Mouse (Mus musculus) cerebellum, postnatal 25 days (tissue): ENCODE measurements around the gene Sirt4.

Source experiments
- DNase-seq, 2 experiments: peaks; one replicate each; pipeline ENCODE4 v3.0.0; 2021; ENCODE audit warnings: mixed read lengths in 2 of 2

The Sirt4 gene

DNA sequence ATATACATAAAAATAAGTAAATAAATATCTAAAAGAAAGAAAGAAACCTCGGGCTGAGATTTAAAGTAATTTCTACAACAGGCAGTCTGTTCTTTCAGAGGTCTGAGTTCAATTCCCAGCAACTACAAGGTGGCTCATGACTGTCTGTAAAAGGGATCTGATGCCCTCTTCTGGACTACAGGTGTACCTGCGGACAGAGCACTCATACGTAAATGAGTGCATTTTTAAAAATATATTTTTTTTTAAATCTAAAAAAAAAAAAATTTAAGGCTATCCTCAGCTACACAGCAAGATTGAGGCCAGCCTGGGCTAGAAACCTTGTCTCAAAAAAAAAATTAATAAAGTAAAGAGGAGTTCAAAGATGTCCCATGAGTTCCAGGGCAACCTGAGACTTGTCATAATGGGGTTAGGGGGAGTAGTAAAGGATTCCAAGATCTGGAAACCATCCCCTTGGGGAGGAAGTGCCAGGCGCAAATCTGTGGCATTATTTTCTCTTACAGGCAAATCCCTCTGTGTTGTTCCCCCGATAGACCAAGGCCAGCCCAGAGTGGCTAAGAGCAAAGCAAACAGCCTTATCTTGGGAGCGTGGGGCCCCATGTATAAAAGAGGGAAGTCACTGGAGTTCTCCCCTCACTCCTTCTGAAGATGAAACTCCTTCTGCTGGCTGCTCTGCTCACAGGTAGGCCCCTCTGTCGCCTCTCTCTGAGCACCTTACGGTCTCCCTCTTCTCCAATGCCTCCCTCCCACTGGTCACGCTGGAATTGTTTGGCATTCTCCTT, 18.7 kb downstream of the Sirt4 start, which contains the start of gene Pla2g1b:
Gene Pla2g1b, plus strand, starts transcription at position 621 of the 779 bp plus-strand sequence.
- no peak for DNase-seq

DNA sequence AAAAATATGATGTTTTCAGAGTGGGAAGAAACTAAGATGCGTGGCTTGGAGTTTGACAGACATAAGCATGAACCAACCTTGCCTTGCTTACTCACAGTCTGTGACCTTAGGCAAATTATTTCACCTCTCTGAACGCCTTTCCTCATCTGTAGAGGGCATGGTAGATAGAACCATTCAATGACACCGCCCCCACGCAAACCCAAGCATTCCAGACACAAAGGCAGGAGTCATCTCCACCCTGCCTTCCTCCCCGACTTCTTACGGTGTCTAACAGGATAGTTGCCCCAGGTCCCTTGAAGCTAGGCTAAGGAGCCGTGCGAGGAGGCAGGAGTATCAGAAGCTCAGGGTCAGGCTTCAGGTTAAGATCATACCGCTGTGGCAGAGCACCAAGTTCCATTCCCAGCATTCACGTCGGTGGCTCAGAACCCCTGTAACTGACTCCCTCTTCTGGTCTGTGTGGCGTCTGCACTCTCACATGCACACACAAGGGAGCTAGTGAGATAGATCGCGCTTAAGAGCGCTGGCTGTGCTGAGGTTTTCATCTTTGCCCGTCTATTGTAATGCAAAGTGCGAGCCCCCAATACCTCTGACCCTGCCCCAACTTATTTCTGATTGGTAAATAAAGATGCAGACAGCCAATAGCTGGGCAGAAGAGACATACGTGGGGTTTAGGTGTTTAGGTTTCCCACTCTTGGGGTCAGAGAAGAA, 20.0 kb downstream of the Sirt4 start:
- no peak for DNase-seq

GRCm38 (mm10) chr5:115458918-115459317, 25.6 kb downstream of the Sirt4 start:
- no peak for DNase-seq

GRCm38 (mm10) chr5:115455838-115456237, 28.7 kb downstream of the Sirt4 start:
- DNase-seq = no peak

GRCm38 (mm10) chr5:115454422-115455090, 30.0 kb downstream of the Sirt4 start:
- DNase-seq = no peak

DNA sequence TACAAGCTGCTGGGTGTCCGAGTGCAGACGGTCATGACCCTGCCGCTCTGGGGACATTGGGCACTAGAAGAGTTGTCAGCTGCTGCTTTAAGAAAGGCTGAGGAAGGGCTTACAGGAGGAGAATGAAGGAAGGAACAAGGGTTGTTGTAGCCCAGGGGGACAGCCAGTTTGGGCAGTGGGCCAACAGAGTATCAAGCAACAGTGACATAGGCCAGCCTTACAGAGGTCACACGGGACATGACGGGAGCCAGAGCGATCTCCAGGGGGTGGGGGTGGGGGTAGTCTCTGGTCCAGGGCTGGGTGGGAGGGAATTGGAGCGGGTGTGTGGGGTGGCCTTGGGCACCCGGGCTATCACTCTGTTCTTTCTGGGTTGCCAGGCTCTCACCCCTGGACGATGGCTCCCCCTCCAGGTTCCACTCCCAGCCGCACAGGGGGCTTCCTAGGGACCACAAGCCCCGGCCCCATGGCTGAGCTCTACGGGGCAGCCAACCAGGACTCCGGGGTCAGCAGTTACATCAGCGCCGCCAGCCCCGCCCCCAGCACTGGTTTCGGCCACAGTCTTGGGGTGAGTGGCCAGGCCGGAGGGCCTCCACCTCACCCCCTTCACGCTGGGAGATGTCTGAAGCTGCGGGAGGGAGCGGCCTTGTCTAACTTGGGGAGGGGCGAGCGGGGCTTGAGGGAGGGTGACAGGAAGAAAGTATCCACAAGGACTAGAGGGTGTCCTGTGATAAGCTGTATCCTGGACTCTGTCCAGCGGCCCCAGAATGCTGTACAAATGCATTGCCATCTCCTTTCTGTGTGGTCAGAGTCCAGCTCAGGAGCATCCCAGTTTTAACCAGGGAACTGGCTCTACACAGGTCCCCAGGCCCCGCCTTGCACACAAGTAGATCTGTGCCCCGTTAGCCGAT, 33.9 kb downstream of the Sirt4 start:
- no peak for DNase-seq

- no peak for DNase-seq
Measured at GRCm38 (mm10) chr5:115449247-115449646, 35.3 kb downstream of the Sirt4 start.

DNA sequence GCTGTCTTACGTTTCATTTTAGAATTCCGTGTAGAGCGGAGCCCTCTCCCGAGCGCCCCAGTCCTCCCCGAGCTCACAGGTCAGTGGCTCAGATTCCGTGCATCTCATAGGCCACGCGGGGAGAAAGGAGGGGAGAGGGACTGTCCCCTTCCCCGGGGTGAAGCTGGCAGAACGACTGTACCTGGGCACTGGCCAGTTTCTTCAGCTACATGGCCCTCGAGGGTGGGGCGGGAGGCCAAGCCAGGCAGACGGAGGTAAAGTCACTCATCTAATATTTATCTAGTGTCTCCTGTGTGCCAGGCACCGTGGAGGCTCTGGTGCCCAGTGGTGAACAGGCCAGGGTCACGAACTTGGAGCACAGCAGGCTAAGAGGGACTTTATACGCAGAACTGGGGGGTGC, 37.4 kb downstream of the Sirt4 start:
- DNase-seq = no peak

DNA sequence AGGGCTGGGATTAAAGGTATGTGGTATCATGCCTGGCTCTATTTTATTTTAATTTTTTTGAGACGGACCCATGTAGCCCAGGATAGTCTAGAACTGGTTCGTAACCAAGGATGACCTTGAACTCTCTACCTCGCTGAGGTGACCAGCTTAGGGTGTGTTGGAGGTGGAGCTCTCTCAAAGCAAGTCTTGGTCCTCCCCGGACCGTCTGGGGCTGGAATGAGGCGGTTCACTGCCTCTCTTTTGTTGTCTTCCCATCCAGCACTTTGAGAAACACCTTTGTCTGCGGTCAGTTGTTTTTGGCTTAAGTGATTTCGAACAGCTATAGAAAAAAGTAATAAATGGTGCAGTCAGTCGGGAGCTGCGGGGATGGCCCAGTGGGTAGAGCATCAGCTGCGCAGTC, 40.4 kb downstream of the Sirt4 start:
- no peak for DNase-seq

DNA sequence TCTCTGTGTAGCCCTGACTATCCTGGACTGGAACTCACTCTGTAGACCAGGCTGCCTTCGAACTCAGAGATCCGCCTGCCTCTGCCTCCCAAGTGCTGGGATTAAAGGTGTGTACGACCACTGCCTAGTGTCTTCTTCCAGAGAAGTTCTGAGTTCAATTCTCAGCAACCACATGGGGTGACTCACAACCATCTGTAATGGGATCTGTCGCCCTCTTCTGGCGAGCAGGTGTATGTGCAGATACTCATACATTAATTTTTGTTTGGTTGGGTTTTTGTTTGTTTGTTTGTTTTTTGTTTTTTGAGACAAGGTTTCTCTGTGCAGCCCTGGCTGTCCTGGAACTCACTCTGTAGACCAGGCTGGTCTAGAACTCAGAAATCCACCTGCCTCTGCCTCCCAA, 41.9 kb downstream of the Sirt4 start:
- peak in 1 of 2 experiments; percentile 41 for DNase-seq

DNA sequence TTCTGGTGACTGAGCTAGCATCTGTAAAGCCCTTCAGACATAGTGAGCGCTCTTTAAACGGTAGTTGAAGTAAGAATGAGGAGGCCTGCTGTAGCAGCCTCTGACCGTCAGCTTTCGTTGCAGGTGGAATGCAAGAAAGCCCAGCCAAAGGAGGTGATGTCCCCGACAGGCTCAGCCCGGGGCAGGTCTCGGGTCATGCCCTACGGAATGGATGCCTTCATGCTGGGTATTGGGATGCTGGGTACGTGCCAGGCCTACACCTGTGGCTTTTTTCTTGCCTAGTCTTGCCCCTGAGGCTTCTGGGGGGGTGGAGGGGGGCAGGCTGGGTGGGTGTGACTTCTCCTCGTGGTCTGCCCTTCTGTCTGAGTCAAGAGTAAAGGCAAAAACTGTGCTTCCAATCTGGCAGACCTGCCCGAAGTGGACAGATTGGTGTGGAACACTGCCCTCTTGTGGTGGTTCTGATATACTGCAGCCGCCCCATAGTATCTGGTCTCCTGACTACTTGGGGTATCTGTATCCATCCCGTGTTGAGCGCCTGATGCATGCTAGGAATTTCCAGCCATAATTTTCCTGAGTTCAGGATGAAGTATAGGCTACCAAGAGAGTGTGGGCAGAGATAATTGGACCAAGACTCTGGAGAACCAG, 43.2 kb downstream of the Sirt4 start:
- peak; percentile 84 to 88 for DNase-seq

- no peak for DNase-seq
Measured at GRCm38 (mm10) chr5:115438667-115439066, 45.9 kb downstream of the Sirt4 start.

GRCm38 (mm10) chr5:115437945-115438315, 46.6 kb downstream of the Sirt4 start:
- no peak for DNase-seq

DNA sequence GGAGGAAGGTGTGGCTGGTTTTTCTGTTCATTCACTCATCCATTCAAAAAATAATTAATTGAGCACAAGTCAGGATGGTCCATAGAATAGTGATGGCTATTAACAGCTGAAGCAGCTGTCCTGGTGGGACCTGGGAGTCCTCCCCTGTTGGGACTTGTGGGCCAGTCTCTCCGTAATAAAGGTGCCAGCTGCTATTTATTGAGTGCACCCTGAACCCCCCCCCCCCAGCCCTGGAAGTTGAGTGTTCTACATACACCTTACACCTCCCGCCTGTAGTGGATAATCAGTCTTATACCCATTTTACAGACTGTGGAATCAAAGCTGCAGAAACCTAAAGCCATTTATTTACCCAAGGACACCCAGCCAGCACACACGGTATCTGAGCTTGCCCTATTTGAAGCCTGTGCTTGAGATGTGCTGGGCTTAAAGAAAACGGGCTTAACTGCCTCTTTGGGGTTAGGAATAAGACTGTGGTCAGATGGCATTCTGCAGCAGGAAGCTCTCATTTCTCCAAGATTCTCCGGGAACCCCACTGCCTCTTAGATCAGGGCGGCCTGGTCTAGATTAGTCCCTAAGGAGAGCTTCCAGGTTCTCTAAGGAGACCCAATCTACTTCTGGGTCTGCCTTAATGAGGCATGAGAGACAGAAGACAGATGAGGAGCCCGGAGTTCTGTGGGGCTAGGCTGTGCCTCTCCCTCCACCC, 47.1 kb downstream of the Sirt4 start:
- DNase-seq = no peak

- DNase-seq = peak; percentile 77 to 83
Measured at GRCm38 (mm10) chr5:115436421-115437124, 48.0 kb downstream of the Sirt4 start.

DNA sequence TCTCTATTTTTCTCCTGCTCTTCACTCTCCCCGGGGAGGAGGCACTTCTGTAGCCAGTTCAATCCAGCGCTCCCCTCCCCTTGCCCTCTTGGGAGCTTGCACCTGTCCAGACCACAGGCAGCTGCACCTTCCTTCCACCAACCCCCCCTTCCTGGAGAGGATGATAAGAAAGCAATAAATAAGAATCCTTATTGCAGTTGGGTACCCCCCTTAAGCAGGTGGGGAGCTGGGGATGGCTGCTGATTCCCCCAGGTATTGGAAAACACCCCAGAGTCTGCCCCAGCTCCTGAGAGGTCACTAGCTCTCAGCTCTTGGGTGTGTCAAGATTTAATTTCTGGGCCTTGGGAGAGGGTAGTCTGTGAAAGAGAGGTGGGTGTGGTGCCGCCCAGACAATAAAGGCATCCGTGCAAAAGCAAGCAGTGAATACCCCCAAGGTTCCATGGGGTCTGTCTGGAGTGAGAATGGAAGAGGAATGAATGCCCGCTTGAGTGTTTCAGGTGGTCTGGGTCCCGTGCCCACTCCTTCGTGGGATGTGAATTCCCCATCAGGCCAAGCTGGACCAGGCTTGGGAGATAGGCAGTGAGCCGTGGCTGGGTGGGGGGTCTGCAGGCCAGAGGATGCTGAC, 48.7 kb downstream of the Sirt4 start:
- DNase-seq = no peak

DNA sequence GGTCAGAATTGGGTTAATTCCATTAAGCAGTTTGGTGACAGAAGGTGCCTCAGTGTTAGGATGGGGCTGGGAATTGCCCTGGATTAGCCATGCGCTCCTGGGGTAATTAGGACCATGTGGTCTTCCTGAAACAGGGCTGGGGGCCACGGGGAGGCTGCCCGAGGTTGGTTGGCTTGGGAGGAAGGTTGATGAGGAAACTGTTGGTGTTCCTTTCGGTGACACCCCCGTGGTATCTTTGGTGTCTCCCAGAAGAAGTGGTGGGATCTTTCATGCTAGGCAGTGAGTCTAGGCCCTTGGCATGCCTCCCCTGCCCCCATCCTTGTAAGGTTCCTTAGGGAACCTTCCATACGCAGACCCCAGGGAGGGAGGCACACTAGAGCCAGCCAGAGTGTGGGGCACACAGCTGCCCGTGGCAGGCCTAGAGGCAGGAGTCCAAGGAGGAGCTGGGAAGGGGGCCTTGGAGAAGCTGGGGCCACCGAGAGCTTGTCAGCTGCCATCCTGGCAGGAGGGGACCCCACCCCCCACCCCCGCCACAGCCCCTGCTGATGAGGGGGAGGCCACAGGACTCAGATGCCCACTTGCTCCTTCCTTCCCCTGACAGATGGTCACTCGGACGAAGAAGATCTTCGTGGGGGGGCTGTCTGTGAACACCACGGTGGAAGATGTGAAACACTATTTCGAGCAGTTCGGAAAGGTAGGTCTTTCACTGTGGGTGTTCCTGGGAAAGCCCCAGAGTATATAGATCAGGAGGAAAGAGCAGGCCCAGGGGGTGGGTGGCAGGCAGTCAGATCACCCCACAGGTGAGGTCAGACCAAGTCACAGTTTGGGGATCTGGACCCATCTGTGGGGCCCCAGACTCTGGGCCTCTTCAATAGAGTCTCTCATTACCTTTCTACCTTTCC, 49.4 kb downstream of the Sirt4 start:
- no peak for DNase-seq

- DNase-seq = no peak
Measured at GRCm38 (mm10) chr5:115434280-115434852, 50.2 kb downstream of the Sirt4 start.

- no peak for DNase-seq
Measured at GRCm38 (mm10) chr5:115433191-115433590, 51.3 kb downstream of the Sirt4 start.
